ENCODE assay signal across 8 mouse cellular contexts in genomic region chr2:92435023-92435422, GRCm38 (mm10). TPM values are rescaled to one million over a fixed set of nuclear protein-coding genes. Genes with fewer than 3 reads are reported as not detected.
A peak's percentile ranks its signal among the peaks of the same experiment; 100 is the strongest.
DNase-seq lines count a peak whose midpoint lies in the region; ATAC-seq and TF ChIP-seq lines count a peak whose summit lies in the region.
"Had no signal": no experiment of that assay in that cellular context is flagged by ENCODE, and none has a peak within 500 bp of the region (broad histone marks: within the 10 kb centered on the region; RNA-seq: fewer than 3 reads in every experiment).

No protein-coding gene starts in this region.

- H3K4me1 ChIP-seq in embryonic facial prominence, embryonic 12.5 days, result peaks cover 36% of the 10 kb centered on the region
- peaks cover 40% of the 10 kb centered on the region for H3K4me1 ChIP-seq in forebrain, embryonic 13.5 days
- peaks cover 36% of the 10 kb centered on the region for H3K4me1 ChIP-seq in midbrain, embryonic 14.5 days (ENCODE audit: control insufficient read depth, insufficient read depth, low read length)

- H3K36me3 ChIP-seq in embryonic facial prominence, embryonic 12.5 days, result no peaks in the 10 kb centered on the region
- no peaks in the 10 kb centered on the region for H3K36me3 ChIP-seq in forebrain, embryonic 13.5 days (ENCODE audit: poor library complexity, severe bottlenecking)
- H3K36me3 ChIP-seq in midbrain, embryonic 14.5 days (ENCODE audit: control insufficient read depth, insufficient read depth, low read length), result no peaks in the 10 kb centered on the region

- H3K27ac ChIP-seq in left cerebral cortex, adult 2 months, result peak overlapping the region; percentile 96
- H3K27ac ChIP-seq in embryonic facial prominence, embryonic 12.5 days, result no peak overlapping the region
- no peak overlapping the region for H3K27ac ChIP-seq in forebrain, embryonic 13.5 days
- 0 out of 2 replicates have a peak overlapping the region, but pooled peaks have one; percentile 71 for H3K27ac ChIP-seq in midbrain, embryonic 14.5 days (replicated peaks; ENCODE audit: low read depth, low read length)

- H3K9me3 ChIP-seq in embryonic facial prominence, embryonic 12.5 days, result 0 out of 2 replicates have a peak, but pooled peaks cover 3% of the 10 kb centered on the region
- no peaks in the 10 kb centered on the region for H3K9me3 ChIP-seq in forebrain, embryonic 13.5 days (replicated peaks)
- no peaks in the 10 kb centered on the region for H3K9me3 ChIP-seq in midbrain, embryonic 14.5 days (ENCODE audit: control insufficient read depth, low read length)

- ATAC-seq in embryonic facial prominence, embryonic 12.5 days (ENCODE audit: insufficient number of reproducible peaks, insufficient read depth, low FRiP score, low TSS enrichment), result no peak
- no peak for ATAC-seq in forebrain, embryonic 13.5 days
- no peak for ATAC-seq in midbrain, embryonic 14.5 days (ENCODE audit: low FRiP score, low TSS enrichment)
- ATAC-seq in activated CD4-positive, CD25-positive, alpha-beta regulatory T cell, adult 4 months, result no peak

- WGBS in embryonic facial prominence, embryonic 12.5 days, result 54% methylated on average over 6 of the region's 6 CpGs
- WGBS in forebrain, embryonic 13.5 days, result 52% methylated on average over 6 of the region's 6 CpGs
- 58% methylated on average over 6 of the region's 6 CpGs for WGBS in midbrain, embryonic 14.5 days

- 0 out of 2 replicates have a peak, but pooled peaks cover 3% of the 10 kb centered on the region for H3K27me3 ChIP-seq in embryonic facial prominence, embryonic 12.5 days
- no peaks in the 10 kb centered on the region for H3K27me3 ChIP-seq in forebrain, embryonic 13.5 days
- H3K27me3 ChIP-seq in midbrain, embryonic 14.5 days (ENCODE audit: control insufficient read depth, insufficient read depth, low read length), result no peaks in the 10 kb centered on the region

- no peak overlapping the region for H3K9ac ChIP-seq in embryonic facial prominence, embryonic 12.5 days
- peak overlapping the region; percentile 62 for H3K9ac ChIP-seq in forebrain, embryonic 13.5 days
- peak overlapping the region; percentile 46 for H3K9ac ChIP-seq in midbrain, embryonic 14.5 days (replicated peaks; ENCODE audit: low read length)

- intact Hi-C loops in left cerebral cortex, adult 2 months (cut with DNase I), result loop anchor here (5.0 kb wide), 1 partner anchor 138 kb away; no protein-coding TSS in a partner anchor
- intact Hi-C loops in left cerebral cortex, postnatal 25 days (cut with DNase I), result loop anchor here (5.0 to 10.0 kb wide), 3 partner anchors 138 to 460 kb away; partner anchors contain the start of gene Dgkz

- H3K4me3 ChIP-seq in left cerebral cortex, adult 2 months, result peak overlapping the region; percentile 97; the same call in 1 of the 2 replicates
- no peak overlapping the region for H3K4me3 ChIP-seq in embryonic facial prominence, embryonic 12.5 days
- H3K4me3 ChIP-seq in forebrain, embryonic 13.5 days, result 0 out of 2 replicates have a peak overlapping the region, but pooled peaks have one; percentile 88
- H3K4me3 ChIP-seq in midbrain, embryonic 14.5 days (replicated peaks; ENCODE audit: low read depth, low read length), result peak overlapping the region; percentile 60; the same call in 1 of the 2 replicates

- TF ChIP-seq CTCF in left cerebral cortex, adult 2 months (IDR thresholded peaks at IDR 0.05), result no peak

- no peak for DNase-seq in left cerebral cortex, adult 2 months (ENCODE audit: extremely low spot score in 1 of 2, low spot score in 2 of 2)
- no peak for DNase-seq in left cerebral cortex, postnatal 25 days (ENCODE audit: low spot score in 2 of 2)
- DNase-seq in midbrain, embryonic 14.5 days, result no peak
- DNase-seq in adrenal gland, adult 18-20 months (ENCODE audit: low spot score in 2 of 2), result no peak
- DNase-seq: thymus, postnatal 4 days had no signal

- H3K4me2 ChIP-seq in embryonic facial prominence, embryonic 12.5 days (replicated peaks), result peak overlapping the region; percentile 88; the same call in 1 of the 2 replicates
- H3K4me2 ChIP-seq in forebrain, embryonic 13.5 days, result peak overlapping the region; percentile 92
- H3K4me2 ChIP-seq in midbrain, embryonic 14.5 days (ENCODE audit: low read length), result peak overlapping the region; percentile 88

RNA-seq across cellular contexts. Expression of gene Cry2, which starts 1.2 kb away (rescaled TPM):
- 100 to 1,000 TPM; 126 to 129 TPM for total RNA-seq in left cerebral cortex, adult 2 months (2021)
- 100 to 1,000 TPM; 110 to 113 TPM for total RNA-seq in left cerebral cortex, postnatal 25 days (2021)
- 28.8 and 29.7 TPM in 2 replicates for polyA plus RNA-seq in embryonic facial prominence, embryonic 12.5 days (2016; fragmentation: Nextera tagmentation; extraction: Ambion mirVana)
- polyA plus RNA-seq in forebrain, embryonic 13.5 days (2015; fragmentation: Nextera tagmentation; extraction: Ambion mirVana), result 28.2 and 29.4 TPM in 2 replicates
- polyA plus RNA-seq in midbrain, embryonic 14.5 days (2014; fragmentation: Nextera tagmentation; extraction: Ambion mirVana), result 33.3 and 33.9 TPM in 2 replicates
- 10 to 100 TPM; 20.6 to 46.2 TPM for total RNA-seq in adrenal gland, adult 18-20 months (2021)
- 1 to 10 TPM; 4.2 to 6.3 TPM for polyA plus RNA-seq in activated CD4-positive, CD25-positive, alpha-beta regulatory T cell, adult 4 months (2017; shearing (Covaris generic))

RNA-seq across cellular contexts. Expression of gene Slc35c1, which starts 25.3 kb away (rescaled TPM):
- 10 to 100 TPM; 16.1 to 16.9 TPM for total RNA-seq in left cerebral cortex, adult 2 months (2021)
- total RNA-seq in left cerebral cortex, postnatal 25 days (2021), result 10 to 100 TPM; 18.2 to 18.4 TPM
- 9.5 and 10.2 TPM in 2 replicates for polyA plus RNA-seq in embryonic facial prominence, embryonic 12.5 days (2016; fragmentation: Nextera tagmentation; extraction: Ambion mirVana)
- 6.7 and 9.0 TPM in 2 replicates for polyA plus RNA-seq in forebrain, embryonic 13.5 days (2015; fragmentation: Nextera tagmentation; extraction: Ambion mirVana)
- 8.6 and 11.9 TPM in 2 replicates for polyA plus RNA-seq in midbrain, embryonic 14.5 days (2014; fragmentation: Nextera tagmentation; extraction: Ambion mirVana)
- 10 to 100 TPM; 12.1 to 21.7 TPM for total RNA-seq in adrenal gland, adult 18-20 months (2021)
- polyA plus RNA-seq in activated CD4-positive, CD25-positive, alpha-beta regulatory T cell, adult 4 months (2017; shearing (Covaris generic)), result 10 to 100 TPM; 36.6 to 47.3 TPM

RNA-seq across cellular contexts. Expression of gene Mapk8ip1, which starts 34.0 kb away (rescaled TPM):
- total RNA-seq in left cerebral cortex, adult 2 months (2021), result 100 to 1,000 TPM; 340 to 364 TPM
- 100 to 1,000 TPM; 374 to 376 TPM for total RNA-seq in left cerebral cortex, postnatal 25 days (2021)
- 49.0 and 55.8 TPM in 2 replicates for polyA plus RNA-seq in embryonic facial prominence, embryonic 12.5 days (2016; fragmentation: Nextera tagmentation; extraction: Ambion mirVana)
- 66.9 and 71.1 TPM in 2 replicates for polyA plus RNA-seq in forebrain, embryonic 13.5 days (2015; fragmentation: Nextera tagmentation; extraction: Ambion mirVana)
- 62.4 and 117 TPM in 2 replicates for polyA plus RNA-seq in midbrain, embryonic 14.5 days (2014; fragmentation: Nextera tagmentation; extraction: Ambion mirVana)
- total RNA-seq in adrenal gland, adult 18-20 months (2021), result 10 to 100 TPM; 29.6 to 32.3 TPM
- under 1 TPM; 0.36 to 0.45 TPM for polyA plus RNA-seq in activated CD4-positive, CD25-positive, alpha-beta regulatory T cell, adult 4 months (2017; shearing (Covaris generic))

RNA-seq across cellular contexts. Expression of gene 1700029I15Rik, which starts 52.7 kb away (rescaled TPM):
- 1 to 10 TPM; 5.3 TPM for total RNA-seq in left cerebral cortex, adult 2 months (2021)
- total RNA-seq in left cerebral cortex, postnatal 25 days (2021), result 1 to 10 TPM; 3.4 to 4.4 TPM
- polyA plus RNA-seq in embryonic facial prominence, embryonic 12.5 days (2016; fragmentation: Nextera tagmentation; extraction: Ambion mirVana), result 4.7 and 5.4 TPM in 2 replicates
- polyA plus RNA-seq in forebrain, embryonic 13.5 days (2015; fragmentation: Nextera tagmentation; extraction: Ambion mirVana), result 6.2 and 6.6 TPM in 2 replicates
- 3.9 and 5.6 TPM in 2 replicates for polyA plus RNA-seq in midbrain, embryonic 14.5 days (2014; fragmentation: Nextera tagmentation; extraction: Ambion mirVana)
- 10 to 100 TPM in 1 of 2 experiments, 1 to 10 TPM in 1; 6.6 to 15.3 TPM for total RNA-seq in adrenal gland, adult 18-20 months (2021)
- polyA plus RNA-seq in activated CD4-positive, CD25-positive, alpha-beta regulatory T cell, adult 4 months (2017; shearing (Covaris generic)), result 1 to 10 TPM; 1.1 to 1.2 TPM

Comparison
In these comparisons a context has a peak if more than half of its experiments do, and no peak if none do; other contexts are left out.
1. H3K27ac ChIP-seq: peak in left cerebral cortex, adult 2 months (single experiment) and midbrain, embryonic 14.5 days (single experiment); none in embryonic facial prominence, embryonic 12.5 days (single experiment) and forebrain, embryonic 13.5 days (single experiment).
2. RNA of gene Mapk8ip1, which starts 34.0 kb away (polyA plus RNA-seq): 66.9 to 71.1 TPM in forebrain, embryonic 13.5 days, 62.4 to 117 TPM in midbrain, embryonic 14.5 days and 49.0 to 55.8 TPM in embryonic facial prominence, embryonic 12.5 days; 0.36 to 0.45 TPM in activated CD4-positive, CD25-positive, alpha-beta regulatory T cell, adult 4 months; every median in the first group is over 10 times any median in the second.
3. Peak in every context shown above with its lines, with median percentiles within 50 percentile points of each other: H3K4me2 ChIP-seq.